Mouse (Mus musculus): ENCODE measurements around the gene Tns1. TPM values are rescaled to one million over a fixed set of nuclear protein-coding genes. Genes with fewer than 3 reads are reported as not detected.
A peak's percentile ranks its signal among the peaks of the same experiment; 100 is the strongest.

The Tns1 gene
- polyA plus RNA-seq, 1 experiment from 2014 or later = 39.4 TPM

DNA sequence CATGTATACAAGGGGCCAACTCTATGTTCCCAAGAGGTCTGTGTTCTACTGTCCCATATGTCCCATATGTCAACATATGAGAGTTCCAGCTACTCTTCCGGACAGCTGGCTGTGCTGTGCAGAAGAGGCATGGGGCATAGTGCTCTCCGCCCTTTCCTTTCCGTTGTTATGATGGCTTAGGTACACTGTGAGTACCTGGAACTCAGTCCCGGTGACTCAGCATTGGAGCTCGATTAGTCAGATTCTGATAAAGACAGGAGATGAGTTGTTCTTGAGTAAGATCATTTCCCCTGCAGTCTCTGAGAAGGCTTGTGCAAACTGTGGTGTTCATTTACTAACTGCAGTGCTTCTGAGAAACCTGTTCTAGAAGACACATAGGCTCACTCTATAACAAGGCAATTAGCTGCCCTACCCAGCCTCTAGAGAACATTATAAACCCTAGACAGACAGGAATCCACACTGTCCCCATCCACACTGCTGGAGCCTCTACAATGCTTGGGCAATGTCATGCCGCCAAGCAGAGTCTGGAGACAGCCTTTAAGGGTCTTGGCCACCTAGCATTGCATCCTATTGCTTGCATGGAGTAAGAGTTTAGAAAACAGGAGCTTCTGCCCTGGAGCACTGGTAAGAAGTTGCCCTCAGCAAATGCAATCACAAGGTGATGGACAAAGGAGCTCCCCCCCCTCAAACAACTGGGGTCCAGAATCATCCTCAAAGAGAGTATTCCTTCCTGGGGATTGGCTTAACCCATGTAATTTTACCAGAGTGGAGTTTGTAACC, 25.0 kb upstream of the Tns1 start:
- Histone ChIP-seq H3K4me2 (replicated peaks) (no peak overlapping the region), H3K27me3 (no peaks in the 10 kb centered on the region), H3K9ac (no peak overlapping the region), H3K36me3 (no peaks in the 10 kb centered on the region), H3K27ac (no peak overlapping the region), H3K4me3 (no peak overlapping the region), H3K9me3 (no peaks in the 10 kb centered on the region), H3K4me1 (peaks cover 4% of the 10 kb centered on the region; the same call in 1 of the 2 replicates)
- ATAC-seq (ENCODE audit: insufficient number of reproducible peaks, insufficient read depth, low FRiP score, low TSS enrichment) = no peak
- 91% methylated on average over 6 of the region's 6 CpGs for WGBS

DNA sequence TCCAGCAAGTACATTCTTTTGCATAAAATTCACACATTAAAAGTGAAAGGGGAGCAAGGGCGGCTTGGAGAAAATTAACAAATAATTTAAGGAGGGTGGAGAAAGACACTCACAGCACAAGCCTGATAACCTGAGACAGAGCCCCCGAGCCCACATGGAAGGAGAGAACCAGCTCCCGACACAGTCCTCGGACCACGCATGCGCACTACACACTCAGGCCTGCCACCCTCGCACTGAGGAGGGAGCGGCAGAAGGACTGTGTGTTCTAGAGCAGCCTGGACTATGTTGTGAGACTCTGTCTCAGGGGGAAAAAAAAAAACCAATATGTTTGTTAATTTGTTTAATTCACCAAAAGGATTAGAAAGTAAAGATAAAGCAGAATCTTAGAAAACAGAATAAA, 17.5 kb upstream of the Tns1 start:
- Histone ChIP-seq H3K36me3 (no peaks in the 10 kb centered on the region), H3K4me3 (no peak overlapping the region), H3K4me2 (replicated peaks) (no peak overlapping the region), H3K9ac (no peak overlapping the region), H3K9me3 (no peaks in the 10 kb centered on the region), H3K27ac (no peak overlapping the region), H3K4me1 (no peaks in the 10 kb centered on the region), H3K27me3 (no peaks in the 10 kb centered on the region)
- ATAC-seq (ENCODE audit: insufficient number of reproducible peaks, insufficient read depth, low FRiP score, low TSS enrichment) = no peak
- WGBS = 77% methylated on average over 8 of the region's 8 CpGs

DNA sequence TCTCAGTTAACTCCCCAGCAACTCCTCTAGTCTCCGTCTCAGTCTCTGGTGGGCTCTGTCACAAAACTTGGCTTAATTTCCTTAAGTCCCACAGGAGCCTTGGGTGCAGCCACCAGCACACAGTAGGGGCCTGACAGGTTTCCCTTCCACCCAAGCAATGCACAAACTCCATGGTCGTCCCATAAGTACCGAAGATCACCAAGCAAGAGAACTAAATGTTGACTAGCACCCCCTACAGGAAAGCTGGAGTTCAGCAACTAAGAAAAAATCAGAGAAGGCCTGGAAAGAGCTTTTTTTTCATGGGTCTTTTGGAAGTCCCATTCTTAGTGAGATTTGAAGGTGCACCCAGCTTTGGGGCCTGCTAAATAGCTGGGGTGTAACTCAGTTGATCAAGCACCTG, 15.2 kb upstream of the Tns1 start:
- Histone ChIP-seq H3K9me3 (no peaks in the 10 kb centered on the region), H3K27ac (no peak overlapping the region), H3K4me3 (no peak overlapping the region), H3K27me3 (no peaks in the 10 kb centered on the region), H3K36me3 (no peaks in the 10 kb centered on the region), H3K4me2 (replicated peaks) (no peak overlapping the region), H3K9ac (no peak overlapping the region), H3K4me1 (no peaks in the 10 kb centered on the region)
- no peak for ATAC-seq (ENCODE audit: insufficient number of reproducible peaks, insufficient read depth, low FRiP score, low TSS enrichment)
- 50% methylated on average over 3 of the region's 3 CpGs for WGBS

DNA sequence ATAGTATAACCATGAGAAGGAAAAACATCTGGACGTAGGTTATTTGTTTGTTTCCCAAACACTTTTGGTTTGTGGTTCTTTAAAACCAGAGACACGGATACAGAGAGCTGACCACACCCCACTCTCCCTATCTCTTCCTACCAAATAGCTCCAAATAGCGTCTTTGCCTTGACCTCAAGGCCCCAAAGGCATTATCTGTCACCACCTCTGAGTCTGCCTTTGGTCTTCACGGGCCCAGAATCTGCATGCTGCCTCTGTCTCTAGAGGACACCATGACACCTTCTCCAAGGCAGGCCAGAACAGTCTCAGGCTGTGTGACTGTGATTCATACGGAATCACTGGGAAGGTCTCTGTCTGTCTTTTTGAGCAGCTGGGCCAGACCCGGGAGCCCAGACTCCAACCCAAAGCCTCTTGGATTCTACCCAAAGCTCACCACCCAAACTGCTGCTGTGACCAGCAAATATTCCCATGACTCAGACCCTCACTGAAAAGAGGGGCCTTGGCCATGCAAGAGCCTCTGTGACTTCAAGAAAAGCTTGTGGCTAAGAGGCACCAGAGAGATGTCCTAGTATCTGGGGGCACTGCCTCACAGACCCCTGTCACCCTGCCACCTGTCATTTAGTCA, 11.2 kb upstream of the Tns1 start:
- H3K4me1 ChIP-seq = no peaks in the 10 kb centered on the region
- H3K9ac ChIP-seq = no peak overlapping the region
- H3K9me3 ChIP-seq = no peaks in the 10 kb centered on the region
- no peak overlapping the region for H3K27ac ChIP-seq
- no peaks in the 10 kb centered on the region for H3K27me3 ChIP-seq
- H3K4me3 ChIP-seq = no peak overlapping the region
- H3K36me3 ChIP-seq = no peaks in the 10 kb centered on the region
- H3K4me2 ChIP-seq (replicated peaks) = no peak overlapping the region
- ATAC-seq (ENCODE audit: insufficient number of reproducible peaks, insufficient read depth, low FRiP score, low TSS enrichment) = no peak
- 72% methylated on average over 6 of the region's 6 CpGs for WGBS

DNA sequence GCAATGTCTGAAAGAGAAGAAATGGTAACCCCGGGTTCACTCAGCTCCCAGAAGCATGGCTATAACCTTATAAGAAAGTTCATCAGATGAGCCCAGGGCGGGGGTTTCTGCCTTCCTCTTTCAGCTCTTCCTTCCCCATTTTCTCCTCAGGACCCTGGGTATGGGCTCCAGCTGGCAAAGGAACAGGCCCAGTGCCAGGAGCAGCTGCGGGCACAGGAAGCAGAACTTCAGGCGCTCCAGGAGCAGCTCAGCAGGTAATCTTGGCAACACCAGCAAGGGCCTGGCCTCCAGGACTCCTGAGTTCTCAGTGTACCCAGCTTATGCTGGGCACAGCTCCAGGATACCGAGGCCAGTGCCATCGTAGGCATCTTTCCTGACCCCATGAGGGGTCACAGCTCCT, 9.7 kb upstream of the Tns1 start:
- Histone ChIP-seq H3K9me3 (no peaks in the 10 kb centered on the region), H3K27ac (no peak overlapping the region), H3K27me3 (no peaks in the 10 kb centered on the region), H3K4me3 (no peak overlapping the region), H3K9ac (no peak overlapping the region), H3K4me2 (replicated peaks) (no peak overlapping the region), H3K4me1 (no peaks in the 10 kb centered on the region), H3K36me3 (no peaks in the 10 kb centered on the region)
- WGBS = 73% methylated on average over 6 of the region's 6 CpGs
- no peak for ATAC-seq (ENCODE audit: insufficient number of reproducible peaks, insufficient read depth, low FRiP score, low TSS enrichment)

DNA sequence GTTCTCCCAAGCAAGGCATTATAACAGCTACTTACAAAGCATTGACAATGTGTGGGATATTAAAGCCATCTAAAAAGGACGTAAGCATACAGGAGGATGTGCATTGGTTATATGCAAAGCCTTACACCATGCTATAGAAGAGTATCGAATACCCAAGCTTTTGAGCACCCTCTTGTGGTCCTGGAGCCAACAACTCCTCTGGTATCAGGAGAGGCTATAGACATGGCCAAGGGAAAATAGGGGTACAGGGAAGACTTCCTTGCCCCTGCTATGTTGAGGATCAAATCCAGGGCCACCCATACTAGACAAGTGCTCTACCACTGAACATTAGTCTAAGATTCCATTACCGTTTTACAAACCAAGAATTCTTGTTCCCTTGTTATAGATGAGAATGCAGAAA, 7.8 kb upstream of the Tns1 start:
- no peaks in the 10 kb centered on the region for H3K9me3 ChIP-seq
- H3K4me2 ChIP-seq (replicated peaks) = no peak overlapping the region
- H3K36me3 ChIP-seq = no peaks in the 10 kb centered on the region
- no peak overlapping the region for H3K27ac ChIP-seq
- no peak overlapping the region for H3K9ac ChIP-seq
- H3K27me3 ChIP-seq = no peaks in the 10 kb centered on the region
- no peak overlapping the region for H3K4me3 ChIP-seq
- no peaks in the 10 kb centered on the region for H3K4me1 ChIP-seq
- ATAC-seq (ENCODE audit: insufficient number of reproducible peaks, insufficient read depth, low FRiP score, low TSS enrichment) = no peak
- WGBS = 69% methylated on average over 3 of the region's 3 CpGs

DNA sequence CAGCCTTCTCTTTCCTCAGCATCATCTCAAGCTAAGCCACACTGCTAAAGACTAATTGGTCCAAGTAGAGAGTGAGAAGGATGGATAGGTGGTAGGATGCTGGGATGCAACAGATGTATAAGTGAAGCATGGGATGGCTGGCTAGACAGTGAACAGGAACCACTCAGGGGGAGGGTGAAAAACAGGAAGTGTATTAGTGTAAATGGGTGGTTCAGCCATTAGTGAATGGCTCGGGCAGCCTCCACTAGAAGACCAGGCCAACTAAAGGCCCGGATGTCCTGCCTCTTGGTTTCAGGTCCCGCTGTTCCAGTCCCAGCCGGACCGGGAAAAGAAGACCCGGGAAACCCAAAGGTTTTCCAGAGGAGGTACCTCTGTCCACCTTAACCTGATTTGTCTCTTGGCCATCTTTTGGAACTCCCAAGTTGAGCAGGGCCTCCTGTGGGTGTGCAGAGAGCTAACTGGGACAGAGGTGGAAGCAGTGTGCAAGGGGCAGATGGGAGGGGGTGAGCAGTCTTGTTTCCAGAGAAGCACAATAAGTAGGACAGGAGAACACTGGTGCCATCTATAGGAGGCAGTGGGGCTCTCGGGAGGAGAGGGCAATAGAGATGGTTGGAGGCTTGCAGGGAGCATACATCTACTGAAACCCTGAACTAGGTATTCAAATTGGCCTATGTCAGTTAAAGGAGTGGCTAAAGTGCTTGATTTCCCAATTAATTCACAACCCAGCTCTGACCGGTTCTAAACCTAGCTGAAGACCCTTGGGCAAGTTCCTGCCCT, 6.8 kb upstream of the Tns1 start:
- no peak overlapping the region for H3K9ac ChIP-seq
- H3K4me2 ChIP-seq (replicated peaks) = no peak overlapping the region
- no peaks in the 10 kb centered on the region for H3K4me1 ChIP-seq
- no peak overlapping the region for H3K4me3 ChIP-seq
- no peaks in the 10 kb centered on the region for H3K36me3 ChIP-seq
- no peak for ATAC-seq (ENCODE audit: insufficient number of reproducible peaks, insufficient read depth, low FRiP score, low TSS enrichment)
- H3K27ac ChIP-seq = no peak overlapping the region
- no peaks in the 10 kb centered on the region; the same call in 1 of the 2 replicates for H3K27me3 ChIP-seq
- no peaks in the 10 kb centered on the region for H3K9me3 ChIP-seq
- WGBS = 84% methylated on average over 8 of the region's 8 CpGs

DNA sequence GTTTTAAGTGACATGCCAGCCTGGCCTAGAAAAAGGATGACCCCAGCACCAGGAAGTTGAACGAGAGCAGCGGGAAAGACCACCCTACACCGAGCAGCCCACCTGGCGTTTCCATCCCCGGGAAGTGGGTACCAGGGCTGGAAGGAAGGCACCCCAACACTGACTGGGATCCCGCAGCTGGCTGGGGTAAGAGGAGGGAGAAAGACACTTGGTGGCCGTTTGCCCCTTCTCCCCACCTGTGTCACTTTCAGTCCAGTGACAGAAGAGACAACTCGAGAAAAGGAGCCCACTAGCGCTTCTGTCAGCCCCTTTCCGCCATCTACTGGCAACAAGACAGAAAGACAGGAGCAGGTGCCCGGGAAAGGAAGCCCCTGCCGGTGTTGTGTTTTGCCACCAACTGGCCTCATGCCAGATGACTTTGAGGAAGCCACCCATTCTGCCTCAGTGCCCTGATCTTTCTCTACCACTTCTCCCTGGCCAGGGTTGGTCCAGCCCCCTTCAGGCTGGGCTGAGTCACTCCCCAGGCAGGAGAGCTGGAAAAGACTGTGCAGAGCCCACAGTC, 823 bp upstream of the Tns1 start, which contains the start of gene Rufy4:
Gene Rufy4, plus strand, starts transcription at position 551 of the 562 bp plus-strand sequence.
- WGBS = under 1% methylated on average over 12 of the region's 12 CpGs
- H3K36me3 ChIP-seq = no peaks in the 10 kb centered on the region
- peaks cover 33% of the 10 kb centered on the region for H3K27me3 ChIP-seq
- H3K9me3 ChIP-seq = no peaks in the 10 kb centered on the region
- peak within 1 kb of the TSS; percentile 75 for H3K9ac ChIP-seq
- H3K4me3 ChIP-seq = peak within 1 kb of the TSS; percentile 58
- 0 out of 2 replicates have a peak, but pooled peaks cover 7% of the 10 kb centered on the region for H3K4me1 ChIP-seq
- peak within 1 kb of the TSS; percentile 97 for H3K4me2 ChIP-seq (replicated peaks)
- no peak within 1 kb of the TSS for H3K27ac ChIP-seq
- ATAC-seq (ENCODE audit: insufficient number of reproducible peaks, insufficient read depth, low FRiP score, low TSS enrichment) = peak; percentile 28; the same call in 1 of the 2 replicates

DNA sequence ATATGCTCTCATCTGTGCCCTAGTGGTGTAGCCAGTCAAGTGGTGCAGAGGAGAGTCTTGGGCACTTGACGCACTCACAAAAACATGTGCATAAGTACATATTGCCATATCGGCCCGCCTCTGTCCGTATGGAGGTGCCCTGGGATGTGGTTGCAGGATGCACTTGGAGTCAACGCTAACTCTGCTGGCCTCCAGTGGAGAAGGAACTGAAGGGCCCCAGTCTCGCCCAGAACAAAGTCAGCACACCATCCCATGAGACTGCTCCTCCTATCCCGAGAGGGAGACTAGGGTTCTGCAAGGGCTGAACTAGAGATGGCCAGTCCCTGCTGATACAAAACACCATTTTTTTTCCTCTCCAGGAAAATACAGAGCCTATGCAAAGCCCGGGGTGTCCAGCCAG, 1.0 kb downstream of the Tns1 start:
- Histone ChIP-seq H3K4me1 (peaks cover 12% of the 10 kb centered on the region; the same call in 1 of the 2 replicates), H3K4me2 (replicated peaks) (peak overlapping the region; percentile 97), H3K27me3 (peaks cover 33% of the 10 kb centered on the region), H3K9ac (no peak overlapping the region), H3K9me3 (no peaks in the 10 kb centered on the region), H3K4me3 (no peak overlapping the region), H3K27ac (no peak overlapping the region), H3K36me3 (no peaks in the 10 kb centered on the region)
- ATAC-seq (ENCODE audit: insufficient number of reproducible peaks, insufficient read depth, low FRiP score, low TSS enrichment) = no peak
- whole genome bisulfite sequencing = 53% methylated on average over 8 of the region's 8 CpGs

DNA sequence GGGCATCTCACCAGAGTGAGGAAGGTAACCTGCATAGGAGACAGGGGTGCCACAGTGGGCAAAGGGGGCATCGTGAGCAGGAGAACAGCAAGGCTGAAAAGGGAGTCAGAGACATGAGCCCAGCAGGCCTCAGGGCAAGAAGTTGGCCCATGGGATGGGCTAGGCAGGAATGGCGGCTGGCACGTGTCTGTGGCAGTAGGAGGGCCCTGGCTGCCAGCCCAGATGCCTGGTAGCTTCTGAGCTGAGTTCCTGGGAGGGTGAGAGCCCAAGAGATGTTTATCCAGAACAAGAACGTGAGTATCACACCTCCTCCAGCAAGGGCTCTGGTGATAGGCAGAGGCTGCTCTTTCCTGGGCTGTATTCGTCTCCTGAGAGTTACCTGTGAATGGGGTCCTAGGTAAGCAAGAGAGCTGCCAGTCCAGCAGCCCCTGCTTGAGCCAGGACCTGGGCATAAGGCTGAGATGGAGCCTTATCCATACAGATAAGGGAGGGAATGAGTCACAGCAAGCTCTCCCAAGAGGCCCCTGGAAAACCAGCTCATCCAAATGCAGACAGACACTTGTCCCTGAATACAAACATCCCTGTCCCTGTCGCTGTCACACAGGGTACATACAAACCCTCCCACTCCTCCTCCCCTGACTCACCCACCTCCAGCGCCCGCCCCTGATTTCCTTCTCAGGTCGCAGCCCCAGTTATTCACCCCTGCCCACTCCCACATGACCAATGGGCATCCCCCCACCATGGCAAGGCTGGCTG, 2.2 kb downstream of the Tns1 start:
- Histone ChIP-seq H3K9ac (no peak overlapping the region), H3K4me2 (replicated peaks) (no peak overlapping the region), H3K27ac (no peak overlapping the region), H3K27me3 (peaks cover 33% of the 10 kb centered on the region), H3K9me3 (no peaks in the 10 kb centered on the region), H3K36me3 (no peaks in the 10 kb centered on the region), H3K4me1 (peaks cover 12% of the 10 kb centered on the region; the same call in 1 of the 2 replicates), H3K4me3 (no peak overlapping the region)
- 49% methylated on average over 9 of the region's 9 CpGs for WGBS
- ATAC-seq (ENCODE audit: insufficient number of reproducible peaks, insufficient read depth, low FRiP score, low TSS enrichment) = no peak

DNA sequence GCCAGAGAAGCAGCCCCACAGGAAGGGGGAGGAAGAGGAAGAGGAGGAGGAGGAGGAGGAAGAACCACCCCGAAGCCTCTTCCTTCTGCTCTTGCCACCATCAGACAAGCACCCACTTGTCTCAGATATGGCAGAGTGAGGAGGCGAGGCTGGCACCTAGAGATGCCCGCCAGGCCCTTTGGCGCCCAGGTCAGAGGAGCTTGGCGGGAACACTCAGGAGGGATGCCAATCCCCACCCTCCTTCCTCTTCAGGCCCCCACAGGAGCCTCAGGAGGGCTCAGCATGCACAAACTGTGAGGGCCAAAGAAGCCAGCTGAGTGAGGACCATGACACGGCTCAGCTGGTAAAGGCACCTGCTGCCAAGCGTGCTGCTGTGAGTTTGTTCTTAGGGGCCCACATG, 3.1 kb downstream of the Tns1 start:
- H3K9ac ChIP-seq = no peak overlapping the region
- H3K4me3 ChIP-seq = no peak overlapping the region
- H3K4me2 ChIP-seq (replicated peaks) = no peak overlapping the region
- peaks cover 12% of the 10 kb centered on the region; the same call in 1 of the 2 replicates for H3K4me1 ChIP-seq
- peaks cover 33% of the 10 kb centered on the region for H3K27me3 ChIP-seq
- no peaks in the 10 kb centered on the region for H3K36me3 ChIP-seq
- ATAC-seq (ENCODE audit: insufficient number of reproducible peaks, insufficient read depth, low FRiP score, low TSS enrichment) = no peak
- WGBS = 90% methylated on average over 7 of the region's 7 CpGs
- H3K27ac ChIP-seq = no peak overlapping the region
- no peaks in the 10 kb centered on the region for H3K9me3 ChIP-seq

All from embryonic facial prominence, embryonic 12.5 days (tissue).